Mouse (Mus musculus) left cerebral cortex, postnatal 36 days (tissue): Measurements from ENCODE around the gene G430095P16Rik. TPM values are rescaled to one million over a fixed set of nuclear protein-coding genes. Genes with fewer than 3 reads are reported as not detected.
A peak's percentile ranks its signal among the peaks of the same experiment; 100 is the strongest.

Source experiments
- DNase-seq, 2 experiments: peaks; one replicate each; pipeline ENCODE4 v3.0.0; 2021 to 2022; ENCODE audit warnings: low spot score in 2 of 2, mixed read lengths in 1 of 2
- intact Hi-C: fragments of 180-260 bp; cut with DNase I; formaldehyde crosslinking; loops from one replicate; pipeline ENCODE4 v1.15.1; 2025
- total RNA-seq, 2 experiments: library from RNA; stranded (reverse); gene quantifications; 2 replicates each; pipeline ENCODE4 v1.2.3; 2021

G430095P16Rik gene
- total RNA-seq, 2 experiments from 2014 or later, result not detected

- intact Hi-C loops, result loop anchor here (2.0 kb wide), 1 partner anchor 74 kb away; no protein-coding TSS in a partner anchor
- DNase-seq, result no peak
Measured at GRCm38 (mm10) chr8:84736521-84736920, 13.7 kb downstream of the G430095P16Rik start.

GRCm38 (mm10) chr8:84737608-84738007 lies 14.8 kb downstream of the G430095P16Rik start:
- intact Hi-C loops, result loop anchor here (2.0 kb wide), 1 partner anchor 73 kb away; no protein-coding TSS in a partner anchor
- DNase-seq, result peak in 1 of 2 experiments; percentile 73

GRCm38 (mm10) chr8:84738266-84738665 lies 15.5 kb downstream of the G430095P16Rik start:
- intact Hi-C loops, result no loop called here
- no peak for DNase-seq

- intact Hi-C loops, result no loop called here
- DNase-seq, result no peak
Measured at GRCm38 (mm10) chr8:84738715-84739400, 16.1 kb downstream of the G430095P16Rik start.

GRCm38 (mm10) chr8:84739401-84739742 lies 16.6 kb downstream of the G430095P16Rik start:
- no peak for DNase-seq
- intact Hi-C loops, result no loop called here

- intact Hi-C loops, result loop anchor here (2.0 kb wide), 1 partner anchor 60 kb away; the partner anchor contains the start of gene Nfix
- DNase-seq, result no peak
Measured at GRCm38 (mm10) chr8:84740895-84741843, 18.4 kb downstream of the G430095P16Rik start.

- no peak for DNase-seq
- intact Hi-C loops, result no loop called here
Measured at GRCm38 (mm10) chr8:84742171-84743053, 19.6 kb downstream of the G430095P16Rik start.

GRCm38 (mm10) chr8:84743054-84743415 lies 20.2 kb downstream of the G430095P16Rik start:
- DNase-seq, result no peak
- intact Hi-C loops, result no loop called here

- intact Hi-C loops, result no loop called here
- no peak for DNase-seq
Measured at GRCm38 (mm10) chr8:84743517-84744420, 21.0 kb downstream of the G430095P16Rik start.

GRCm38 (mm10) chr8:84745032-84745925 lies 22.5 kb downstream of the G430095P16Rik start:
- no peak for DNase-seq
- intact Hi-C loops, result no loop called here

- intact Hi-C loops, result loop anchor here (2.0 kb wide), 1 partner anchor 15 kb away; no protein-coding TSS in a partner anchor
- no peak for DNase-seq
Measured at GRCm38 (mm10) chr8:84749519-84749918, 26.7 kb downstream of the G430095P16Rik start.

- intact Hi-C loops, result no loop called here
- no peak for DNase-seq
Measured at GRCm38 (mm10) chr8:84752734-84753582, 30.2 kb downstream of the G430095P16Rik start.

- intact Hi-C loops, result no loop called here
- DNase-seq, result no peak
Measured at GRCm38 (mm10) chr8:84757501-84757900, 34.7 kb downstream of the G430095P16Rik start.

GRCm38 (mm10) chr8:84758308-84758707 lies 35.5 kb downstream of the G430095P16Rik start:
- intact Hi-C loops, result no loop called here
- DNase-seq, result no peak

GRCm38 (mm10) chr8:84759126-84759525 lies 36.3 kb downstream of the G430095P16Rik start:
- no peak for DNase-seq
- intact Hi-C loops, result no loop called here

- intact Hi-C loops, result no loop called here
- DNase-seq, result no peak
Measured at GRCm38 (mm10) chr8:84759718-84760117, 36.9 kb downstream of the G430095P16Rik start.

- intact Hi-C loops, result no loop called here
- no peak for DNase-seq
Measured at GRCm38 (mm10) chr8:84760405-84760805, 37.6 kb downstream of the G430095P16Rik start.
